Mouse (Mus musculus): ENCODE results near the gene Cdc20b. TPM values are rescaled to one million over a fixed set of nuclear protein-coding genes. Genes with fewer than 3 reads are reported as not detected.

The Cdc20b gene
- polyA plus RNA-seq, 1 experiment = not detected

DNA sequence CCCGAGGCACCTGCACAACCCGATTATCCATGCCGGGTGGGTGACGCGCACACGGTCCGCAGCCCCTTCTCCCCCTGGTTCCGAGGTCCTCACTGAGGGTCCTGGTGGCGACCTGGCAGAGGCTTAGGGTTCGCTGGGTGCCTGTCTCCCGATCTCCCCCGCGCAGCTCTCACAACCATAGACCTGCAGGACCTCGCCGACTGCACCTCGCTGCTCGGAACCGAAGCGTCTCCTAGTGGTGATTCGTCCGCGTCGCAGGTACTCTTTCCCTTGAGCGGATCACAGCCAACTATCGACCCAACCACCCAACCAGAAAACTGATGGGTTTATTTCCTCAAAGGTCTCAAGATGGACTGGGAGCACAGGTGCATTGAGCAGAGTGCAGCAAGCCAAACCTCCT, 40.7 kb upstream of the Cdc20b start:
- Histone ChIP-seq H3K27me3 (ENCODE audit: control insufficient read depth, insufficient read depth, insufficient read length) (peaks cover 26% of the 10 kb centered on the region), H3K4me3 (no peak overlapping the region), H3K79me2 (ENCODE audit: control insufficient read depth, insufficient read depth) (no peaks in the 10 kb centered on the region), H3ac (ENCODE audit: control insufficient read depth, insufficient read length) (no peak overlapping the region), H3K4me2 (ENCODE audit: low read depth) (peak overlapping the region; percentile 48), H3K36me3 (ENCODE audit: control insufficient read depth, insufficient read depth) (no peaks in the 10 kb centered on the region)
- no peak for TF ChIP-seq MAX (IDR thresholded peaks at IDR 0.05; ENCODE audit: low read depth)
- TF ChIP-seq REST (IDR thresholded peaks at IDR 0.05; ENCODE audit: insufficient read depth, insufficient read length) = no peak
- TF ChIP-seq TCF12 (IDR thresholded peaks at IDR 0.05; ENCODE audit: insufficient read depth, poor library complexity, severe bottlenecking) = no peak
- TF ChIP-seq MYOD1 (IDR thresholded peaks at IDR 0.05; ENCODE audit: control insufficient read depth in 1 of 3, insufficient read length in 2 of 3, low read depth in 2 of 3) = no peak
- TF ChIP-seq CEBPB (IDR thresholded peaks at IDR 0.05; ENCODE audit: insufficient read depth, poor library complexity, severe bottlenecking) = no peak
- TF ChIP-seq TCF3 (IDR thresholded peaks at IDR 0.05; ENCODE audit: insufficient read length, low read depth) = no peak
- no peak for TF ChIP-seq MYOG (IDR thresholded peaks at IDR 0.05; ENCODE audit: control insufficient read depth in 1 of 3, insufficient read depth in 1 of 3, insufficient read length in 2 of 3, low read depth in 2 of 3)
- no peak for TF ChIP-seq USF1 (IDR thresholded peaks at IDR 0.05; ENCODE audit: low read depth)
- TF ChIP-seq POLR2A (IDR thresholded peaks at IDR 0.05; ENCODE audit: insufficient read length, low read depth) = no peak
- no peak for TF ChIP-seq E2F4 (IDR thresholded peaks at IDR 0.05; ENCODE audit: insufficient read depth)
- no peak for TF ChIP-seq POLR2AphosphoS2 (IDR thresholded peaks at IDR 0.05; ENCODE audit: insufficient read length, low read depth)
- no peak for TF ChIP-seq SRF (IDR thresholded peaks at IDR 0.05; ENCODE audit: control insufficient read depth, insufficient read length, low read depth)

- TF ChIP-seq CEBPB (IDR thresholded peaks at IDR 0.05; ENCODE audit: insufficient read depth, poor library complexity, severe bottlenecking) = no peak
- TF ChIP-seq POLR2A (IDR thresholded peaks at IDR 0.05; ENCODE audit: insufficient read length, low read depth) = no peak
- TF ChIP-seq MYOG (IDR thresholded peaks at IDR 0.05; ENCODE audit: control insufficient read depth in 1 of 3, insufficient read depth in 1 of 3, insufficient read length in 2 of 3, low read depth in 2 of 3) = peak in 2 of 3 experiments; percentile 40 to 65
- TF ChIP-seq REST (IDR thresholded peaks at IDR 0.05; ENCODE audit: insufficient read depth, insufficient read length) = no peak
- TF ChIP-seq TCF3 (IDR thresholded peaks at IDR 0.05; ENCODE audit: insufficient read length, low read depth) = peak; percentile 33
- no peak for TF ChIP-seq TCF12 (IDR thresholded peaks at IDR 0.05; ENCODE audit: insufficient read depth, poor library complexity, severe bottlenecking)
- TF ChIP-seq MYOD1 (IDR thresholded peaks at IDR 0.05; ENCODE audit: control insufficient read depth in 1 of 3, insufficient read length in 2 of 3, low read depth in 2 of 3) = peak in 2 of 3 experiments; percentile 75 to 77
- no peak overlapping the region for H3ac ChIP-seq (ENCODE audit: control insufficient read depth, insufficient read length)
- H3K36me3 ChIP-seq (ENCODE audit: control insufficient read depth, insufficient read depth) = no peaks in the 10 kb centered on the region
- H3K4me3 ChIP-seq = no peak overlapping the region
- H3K27me3 ChIP-seq (ENCODE audit: control insufficient read depth, insufficient read depth, insufficient read length) = peaks cover 19% of the 10 kb centered on the region
- H3K4me2 ChIP-seq (ENCODE audit: low read depth) = no peak overlapping the region
- no peaks in the 10 kb centered on the region for H3K79me2 ChIP-seq (ENCODE audit: control insufficient read depth, insufficient read depth)
These were observed 38.5 kb upstream of the Cdc20b start for GRCm38 (mm10) chr13:112996407-112996806.

GRCm38 (mm10) chr13:112997369-112997768, 37.5 kb upstream of the Cdc20b start:
- no peaks in the 10 kb centered on the region for H3K36me3 ChIP-seq (ENCODE audit: control insufficient read depth, insufficient read depth)
- H3ac ChIP-seq (ENCODE audit: control insufficient read depth, insufficient read length) = no peak overlapping the region
- no peak overlapping the region for H3K4me2 ChIP-seq (ENCODE audit: low read depth)
- TF ChIP-seq TCF12 (IDR thresholded peaks at IDR 0.05; ENCODE audit: insufficient read depth, poor library complexity, severe bottlenecking) (no peak), MYOD1 (IDR thresholded peaks at IDR 0.05; ENCODE audit: control insufficient read depth in 1 of 3, insufficient read length in 2 of 3, low read depth in 2 of 3) (no peak), USF1 (IDR thresholded peaks at IDR 0.05; ENCODE audit: low read depth) (no peak), TCF3 (IDR thresholded peaks at IDR 0.05; ENCODE audit: insufficient read length, low read depth) (no peak), E2F4 (IDR thresholded peaks at IDR 0.05; ENCODE audit: insufficient read depth) (no peak), POLR2AphosphoS2 (IDR thresholded peaks at IDR 0.05; ENCODE audit: insufficient read length, low read depth) (no peak), REST (IDR thresholded peaks at IDR 0.05; ENCODE audit: insufficient read depth, insufficient read length) (no peak), MYOG (IDR thresholded peaks at IDR 0.05; ENCODE audit: control insufficient read depth in 1 of 3, insufficient read depth in 1 of 3, insufficient read length in 2 of 3, low read depth in 2 of 3) (no peak)
- no peaks in the 10 kb centered on the region for H3K79me2 ChIP-seq (ENCODE audit: control insufficient read depth, insufficient read depth)
- no peak overlapping the region for H3K4me3 ChIP-seq
- H3K27me3 ChIP-seq (ENCODE audit: control insufficient read depth, insufficient read depth, insufficient read length) = peaks cover 19% of the 10 kb centered on the region

DNA sequence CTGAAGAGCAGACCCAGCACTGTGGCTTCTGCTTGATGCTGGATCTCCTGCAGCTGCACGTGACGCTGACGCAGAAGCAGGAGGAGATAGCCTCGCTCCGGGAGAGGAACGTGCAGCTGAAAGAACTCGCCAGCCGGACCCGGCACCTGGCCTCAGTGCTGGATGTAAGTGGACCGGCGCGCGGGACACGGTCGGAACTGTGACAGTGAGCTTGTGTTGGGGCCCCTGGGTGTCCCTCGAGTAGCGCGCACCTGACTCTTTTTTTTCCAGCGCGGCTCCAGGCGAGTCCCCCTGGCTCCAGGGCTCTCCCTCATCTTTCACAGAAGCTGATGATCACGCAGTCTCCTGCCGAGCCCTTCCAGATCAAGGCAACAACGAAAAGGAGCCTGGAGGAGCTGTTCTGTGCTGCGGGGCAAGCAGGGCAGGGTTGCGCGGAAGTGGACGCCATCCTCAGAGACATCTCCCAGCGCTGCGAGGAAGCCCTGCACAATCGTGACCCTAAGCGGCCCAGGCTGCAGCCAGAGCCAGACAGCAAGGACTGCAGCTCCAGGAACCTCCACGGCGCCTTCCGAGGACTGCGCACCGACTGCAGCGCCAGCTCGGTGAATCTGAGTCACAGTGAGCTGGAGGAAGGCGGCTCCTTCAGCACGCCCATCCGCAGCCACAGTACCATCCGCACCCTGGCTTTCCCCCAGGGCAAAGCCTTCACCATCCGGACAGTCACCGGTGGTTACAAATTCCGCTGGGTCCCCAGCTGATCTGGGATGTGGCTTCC, 36.3 kb upstream of the Cdc20b start:
- H3K79me2 ChIP-seq (ENCODE audit: control insufficient read depth, insufficient read depth) = no peaks in the 10 kb centered on the region
- peak overlapping the region; percentile 80 for H3K4me2 ChIP-seq (ENCODE audit: low read depth)
- no peak overlapping the region for H3ac ChIP-seq (ENCODE audit: control insufficient read depth, insufficient read length)
- peak; percentile 64 for TF ChIP-seq USF1 (IDR thresholded peaks at IDR 0.05; ENCODE audit: low read depth)
- no peak for TF ChIP-seq MYOG (IDR thresholded peaks at IDR 0.05; ENCODE audit: control insufficient read depth in 1 of 3, insufficient read depth in 1 of 3, insufficient read length in 2 of 3, low read depth in 2 of 3)
- H3K27me3 ChIP-seq (ENCODE audit: control insufficient read depth, insufficient read depth, insufficient read length) = peaks cover 19% of the 10 kb centered on the region
- H3K36me3 ChIP-seq (ENCODE audit: control insufficient read depth, insufficient read depth) = no peaks in the 10 kb centered on the region
- peak overlapping the region; percentile 11 for H3K4me3 ChIP-seq

- TF ChIP-seq TCF12 (IDR thresholded peaks at IDR 0.05; ENCODE audit: insufficient read depth, poor library complexity, severe bottlenecking) = no peak
- no peak for TF ChIP-seq SRF (IDR thresholded peaks at IDR 0.05; ENCODE audit: control insufficient read depth, insufficient read length, low read depth)
- TF ChIP-seq POLR2A (IDR thresholded peaks at IDR 0.05; ENCODE audit: insufficient read length, low read depth) = no peak
- TF ChIP-seq USF1 (IDR thresholded peaks at IDR 0.05; ENCODE audit: low read depth) = no peak
- TF ChIP-seq E2F4 (IDR thresholded peaks at IDR 0.05; ENCODE audit: insufficient read depth) = no peak
- TF ChIP-seq POLR2AphosphoS2 (IDR thresholded peaks at IDR 0.05; ENCODE audit: insufficient read length, low read depth) = no peak
- TF ChIP-seq MYOG (IDR thresholded peaks at IDR 0.05; ENCODE audit: control insufficient read depth in 1 of 3, insufficient read depth in 1 of 3, insufficient read length in 2 of 3, low read depth in 2 of 3) = no peak
- TF ChIP-seq TCF3 (IDR thresholded peaks at IDR 0.05; ENCODE audit: insufficient read length, low read depth) = no peak
- no peak for TF ChIP-seq REST (IDR thresholded peaks at IDR 0.05; ENCODE audit: insufficient read depth, insufficient read length)
- no peak for TF ChIP-seq CEBPB (IDR thresholded peaks at IDR 0.05; ENCODE audit: insufficient read depth, poor library complexity, severe bottlenecking)
- no peak for TF ChIP-seq MYOD1 (IDR thresholded peaks at IDR 0.05; ENCODE audit: control insufficient read depth in 1 of 3, insufficient read length in 2 of 3, low read depth in 2 of 3)
- no peak for TF ChIP-seq MAX (IDR thresholded peaks at IDR 0.05; ENCODE audit: low read depth)
- no peak overlapping the region for H3ac ChIP-seq (ENCODE audit: control insufficient read depth, insufficient read length)
- no peaks in the 10 kb centered on the region for H3K79me2 ChIP-seq (ENCODE audit: control insufficient read depth, insufficient read depth)
- H3K36me3 ChIP-seq (ENCODE audit: control insufficient read depth, insufficient read depth) = no peaks in the 10 kb centered on the region
- peaks cover 4% of the 10 kb centered on the region for H3K27me3 ChIP-seq (ENCODE audit: control insufficient read depth, insufficient read depth, insufficient read length)
- H3K4me3 ChIP-seq = no peak overlapping the region
- no peak overlapping the region for H3K4me2 ChIP-seq (ENCODE audit: low read depth)
These were observed 34.8 kb upstream of the Cdc20b start for GRCm38 (mm10) chr13:113000090-113000489.

Measured in myocyte (in vitro differentiated cells).